Mouse (Mus musculus): ENCODE results near the gene Deaf1.

Deaf1 gene

GRCm38 (mm10) chr7:141297926-141298650 lies 29.4 kb downstream of the Deaf1 start:
- DNase-seq (ENCODE audit: low spot score): no peak

- DNase-seq (ENCODE audit: low spot score): peak; percentile 12
These were observed 33.0 kb downstream of the Deaf1 start for GRCm38 (mm10) chr7:141294479-141294878.

GRCm38 (mm10) chr7:141293852-141294471 lies 33.5 kb downstream of the Deaf1 start:
- DNase-seq (ENCODE audit: low spot score): peak; percentile 55

- peak; percentile 32 for DNase-seq (ENCODE audit: low spot score)
These were observed 34.7 kb downstream of the Deaf1 start for GRCm38 (mm10) chr7:141292583-141293388.

- peak; percentile 52 for DNase-seq (ENCODE audit: low spot score)
These were observed 35.4 kb downstream of the Deaf1 start, which contains the start of gene Drd4 for GRCm38 (mm10) chr7:141291921-141292582. TSS of gene Drd4 (plus strand) at chr7:141292006.

- no peak for DNase-seq (ENCODE audit: low spot score)
These were observed 39.4 kb downstream of the Deaf1 start for GRCm38 (mm10) chr7:141288042-141288441.

GRCm38 (mm10) chr7:141282756-141283155 lies 44.7 kb downstream of the Deaf1 start:
- DNase-seq (ENCODE audit: low spot score): no peak

- no peak for DNase-seq (ENCODE audit: low spot score)
These were observed 46.0 kb downstream of the Deaf1 start for GRCm38 (mm10) chr7:141281442-141281841.

GRCm38 (mm10) chr7:141278766-141279590 lies 48.5 kb downstream of the Deaf1 start, which contains the start of gene Sct:
TSS of gene Sct (minus strand) at chr7:141279133.
- peak; percentile 68 for DNase-seq (ENCODE audit: low spot score)

- DNase-seq (ENCODE audit: low spot score): no peak
These were observed 49.5 kb downstream of the Deaf1 start for GRCm38 (mm10) chr7:141277701-141278678.

- no peak for DNase-seq (ENCODE audit: low spot score)
These were observed 50.9 kb downstream of the Deaf1 start, which contains the start of gene Cdhr5 for GRCm38 (mm10) chr7:141276546-141276945. TSS of gene Cdhr5 (minus strand) at chr7:141276786.

- DNase-seq (ENCODE audit: low spot score): no peak
These were observed 52.1 kb downstream of the Deaf1 start for GRCm38 (mm10) chr7:141275356-141275755.

- DNase-seq (ENCODE audit: low spot score): no peak
These were observed 56.9 kb downstream of the Deaf1 start for GRCm38 (mm10) chr7:141270631-141271030.

GRCm38 (mm10) chr7:141269273-141269545 lies 58.3 kb downstream of the Deaf1 start:
- DNase-seq (ENCODE audit: low spot score): no peak

GRCm38 (mm10) chr7:141268466-141269272 lies 58.8 kb downstream of the Deaf1 start:
- no peak for DNase-seq (ENCODE audit: low spot score)

GRCm38 (mm10) chr7:141265739-141266561 lies 61.5 kb downstream of the Deaf1 start, which contains the start of gene Irf7:
TSS of gene Irf7 (minus strand) at chr7:141266481.
- DNase-seq (ENCODE audit: low spot score): peak; percentile 27

GRCm38 (mm10) chr7:141265411-141265738 lies 62.1 kb downstream of the Deaf1 start:
- peak; percentile 15 for DNase-seq (ENCODE audit: low spot score)

- peak; percentile 49 for DNase-seq (ENCODE audit: low spot score)
These were observed 62.6 kb downstream of the Deaf1 start for GRCm38 (mm10) chr7:141264761-141265410.

Measured in retina, embryonic 14.5 days (tissue).